Mouse (Mus musculus) heart, postnatal 0 days (tissue): ENCODE measurements around the gene Ern1.

Source experiments
- CTCF ChIP-seq: IDR thresholded peaks from 2 replicates; pipeline ENCODE4 v1.5.1; 2016; ENCODE audit warnings: antibody characterized with exemption, control low read depth, low read depth
- EP300 ChIP-seq: IDR thresholded peaks from 2 replicates; pipeline ENCODE4 v1.6.1; 2016; ENCODE audit warnings: antibody characterized with exemption, low read depth

DNA sequence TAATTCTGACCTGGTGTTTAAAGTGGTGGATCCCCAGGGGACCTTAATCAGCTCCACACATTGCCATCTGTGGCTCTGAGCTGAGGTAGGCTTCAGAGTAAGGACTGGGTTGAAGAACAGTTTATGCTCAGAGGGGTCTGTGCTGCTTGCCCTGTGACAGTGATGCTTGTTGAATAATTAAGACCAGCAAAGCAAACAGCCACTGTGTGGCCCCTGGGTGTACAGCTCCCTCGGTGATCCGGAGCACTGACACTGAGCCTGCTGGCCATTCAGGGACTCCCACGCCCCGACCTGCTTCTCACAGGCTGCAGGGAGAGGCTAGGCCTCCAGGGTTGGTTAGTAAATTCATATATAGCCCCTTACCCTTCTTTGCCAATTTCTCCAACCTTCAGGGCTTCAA is 31.9 kb upstream of the Ern1 start:
- TF ChIP-seq EP300 (no peak), CTCF (no peak)
